Mouse (Mus musculus) cortical plate, adult 2 months (tissue): Measurements from ENCODE around the gene Hdac9.

Experiments used
- CTCF ChIP-seq: fragments of 200-500 bp; IDR thresholded peaks from 2 replicates; pipeline ENCODE4 v1.5.1; 2011; ENCODE audit warnings: mild to moderate bottlenecking, control low read depth, low read length; ENCODE audit not compliant: insufficient read depth; ENCODE audit errors: extremely low read depth
- POLR2A ChIP-seq: fragments of 200-500 bp; IDR thresholded peaks from 2 replicates; pipeline ENCODE4 v1.6.1; 2011; ENCODE audit warnings: mild to moderate bottlenecking, low read length, control low read depth; ENCODE audit not compliant: insufficient read depth; ENCODE audit errors: extremely low read depth

DNA sequence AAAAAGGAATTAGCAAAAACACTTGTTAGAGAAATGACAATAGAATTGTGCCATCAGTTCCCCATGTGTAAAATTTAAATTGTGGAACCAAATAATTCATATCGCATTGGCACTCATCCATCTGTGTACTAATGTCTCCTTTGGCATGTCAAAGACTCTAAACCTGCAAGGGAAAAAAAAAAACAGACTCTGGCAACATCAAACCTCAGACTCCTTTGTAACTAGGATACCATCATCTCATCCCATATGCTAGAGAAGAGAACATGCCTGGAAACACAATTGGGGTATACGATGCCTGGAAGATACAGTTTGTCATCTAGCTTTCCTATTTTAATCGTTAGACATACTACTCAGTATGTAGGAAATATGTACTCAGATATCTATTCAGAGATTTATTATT, 347.4 kb downstream of the Hdac9 start:
- no peak for TF ChIP-seq POLR2A
- no peak for TF ChIP-seq CTCF
